Mouse (Mus musculus) heart, embryonic 11.5 days (tissue): ENCODE data around the gene Otulin. TPM values are rescaled to one million over a fixed set of nuclear protein-coding genes. Genes with fewer than 3 reads are reported as not detected.

Experiments
- ATAC-seq: fragments of 200-750 bp; cut with Nextera tagmentation; replicated peaks from 2 replicates; pipeline ENCODE4 v1.8.0; 2017; ENCODE audit warnings: moderate library complexity; ENCODE audit not compliant: insufficient number of reproducible peaks, low FRiP score, low TSS enrichment
- H3K27ac ChIP-seq: fragments of 300-500 bp; sonication (generic); 2 replicates; pipeline ENCODE4 v1.5.1; 2014; ENCODE audit warnings: mild to moderate bottlenecking, low read depth, low read length
- H3K27me3 ChIP-seq: fragments of 300-500 bp; sonication (generic); 2 replicates; pipeline ENCODE4 v1.6.1; 2014; ENCODE audit warnings: mild to moderate bottlenecking, low read length, mixed read lengths; ENCODE audit not compliant: control insufficient read depth, insufficient read depth
- H3K36me3 ChIP-seq: fragments of 300-500 bp; sonication (generic); 2 replicates; pipeline ENCODE4 v1.6.1; 2014; ENCODE audit warnings: mild to moderate bottlenecking, low read length, moderate library complexity, mixed read lengths; ENCODE audit not compliant: control insufficient read depth, insufficient read depth
- H3K4me1 ChIP-seq: fragments of 300-500 bp; sonication (generic); 2 replicates; pipeline ENCODE4 v1.6.1; 2014; ENCODE audit warnings: low read length; ENCODE audit not compliant: control insufficient read depth, insufficient read depth
- H3K4me2 ChIP-seq: fragments of 300-500 bp; sonication (generic); 2 replicates; pipeline ENCODE4 v1.6.1; 2014; ENCODE audit warnings: mild to moderate bottlenecking, moderate library complexity
- H3K4me3 ChIP-seq: fragments of 300-500 bp; sonication (generic); 2 replicates; pipeline ENCODE4 v1.5.1; 2014; ENCODE audit warnings: low read depth, low read length
- H3K9ac ChIP-seq: fragments of 300-500 bp; sonication (generic); 2 replicates; pipeline ENCODE4 v1.6.1; 2014; ENCODE audit warnings: mild to moderate bottlenecking, low read depth, low read length, moderate library complexity
- H3K9me3 ChIP-seq: fragments of 300-500 bp; sonication (generic); replicated peaks from 2 replicates; pipeline ENCODE4 v1.6.1; 2016; ENCODE audit warnings: low read length; ENCODE audit not compliant: control insufficient read depth
- whole genome bisulfite sequencing: fragments of 180-500 bp; shearing (Covaris S2); extraction: QIAGEN DNeasy Blood & Tissue Kit; methylation state at CpG from one replicate; pipeline ENCODE4 v1.1.7; 2014; ENCODE audit not compliant: insufficient replicate concordance; 5-methylcytosine and 5-hydroxymethylcytosine counted together
- polyA plus RNA-seq: library from polyadenylated mRNA; unstranded; fragments of >200 nt; fragmentation: Nextera tagmentation; extraction: Ambion mirVana; gene quantifications from 2 replicates; pipeline ENCODE4 v1.2.1, GENCODE M21; 2014

Gene Otulin
- polyA plus RNA-seq, 1 experiment from 2014 or later: 26.7 TPM

GRCm38 (mm10) chr15:27577915-27578780, 52.3 kb downstream of the Otulin start:
- 80% methylated on average over 16 of the region's 16 CpGs for WGBS
- Histone ChIP-seq H3K9me3 (no peaks in the 10 kb centered on the region), H3K27ac (no peak overlapping the region), H3K36me3 (no peaks in the 10 kb centered on the region), H3K4me3 (no peak overlapping the region), H3K4me2 (no peak overlapping the region), H3K9ac (no peak overlapping the region), H3K27me3 (no peaks in the 10 kb centered on the region), H3K4me1 (peaks cover 5% of the 10 kb centered on the region; the same call in 1 of the 2 replicates)
- ATAC-seq: no peak

GRCm38 (mm10) chr15:27576886-27577285, 53.6 kb downstream of the Otulin start:
- Histone ChIP-seq H3K27ac (no peak overlapping the region), H3K27me3 (no peaks in the 10 kb centered on the region), H3K36me3 (no peaks in the 10 kb centered on the region), H3K4me1 (peaks cover 5% of the 10 kb centered on the region; the same call in 1 of the 2 replicates), H3K9me3 (no peaks in the 10 kb centered on the region), H3K4me3 (no peak overlapping the region), H3K4me2 (no peak overlapping the region), H3K9ac (no peak overlapping the region)
- WGBS: 77% methylated on average over 1 of the region's 1 CpGs
- no peak for ATAC-seq

- no peak overlapping the region for H3K4me2 ChIP-seq
- H3K9me3 ChIP-seq: no peaks in the 10 kb centered on the region
- H3K4me1 ChIP-seq: peaks cover 5% of the 10 kb centered on the region; the same call in 1 of the 2 replicates
- no peak overlapping the region for H3K4me3 ChIP-seq
- no peak for ATAC-seq
- H3K27me3 ChIP-seq: no peaks in the 10 kb centered on the region
- H3K27ac ChIP-seq: no peak overlapping the region
- H3K36me3 ChIP-seq: no peaks in the 10 kb centered on the region
- H3K9ac ChIP-seq: no peak overlapping the region
- 45% methylated on average over 3 of the region's 3 CpGs for WGBS
These were observed 54.6 kb downstream of the Otulin start for GRCm38 (mm10) chr15:27575932-27576331.

GRCm38 (mm10) chr15:27574992-27575781, 55.3 kb downstream of the Otulin start:
- no peak overlapping the region for H3K27ac ChIP-seq
- 82% methylated on average over 8 of the region's 8 CpGs for WGBS

GRCm38 (mm10) chr15:27571179-27571578, 59.3 kb downstream of the Otulin start:
- no peaks in the 10 kb centered on the region for H3K27me3 ChIP-seq
- no peak overlapping the region for H3K9ac ChIP-seq
- H3K4me3 ChIP-seq: no peak overlapping the region
- H3K4me2 ChIP-seq: no peak overlapping the region
- no peaks in the 10 kb centered on the region for H3K9me3 ChIP-seq
- 73% methylated on average over 8 of the region's 8 CpGs for WGBS
- no peaks in the 10 kb centered on the region for H3K36me3 ChIP-seq
- ATAC-seq: no peak
- H3K27ac ChIP-seq: no peak overlapping the region
- peaks cover 3% of the 10 kb centered on the region; the same call in 1 of the 2 replicates for H3K4me1 ChIP-seq

More at GRCm38 (mm10) chr15:27574992-27575781, 55.3 kb downstream of the Otulin start:
- no peaks in the 10 kb centered on the region for H3K36me3 ChIP-seq
- H3K27me3 ChIP-seq: no peaks in the 10 kb centered on the region
- no peak overlapping the region for H3K9ac ChIP-seq
- ATAC-seq: no peak
- H3K4me1 ChIP-seq: peaks cover 5% of the 10 kb centered on the region; the same call in 1 of the 2 replicates
- H3K4me3 ChIP-seq: no peak overlapping the region
- H3K4me2 ChIP-seq: no peak overlapping the region
- no peaks in the 10 kb centered on the region for H3K9me3 ChIP-seq

GRCm38 (mm10) chr15:27570385-27570784, 60.1 kb downstream of the Otulin start:
- Histone ChIP-seq H3K36me3 (no peaks in the 10 kb centered on the region), H3K9ac (no peak overlapping the region), H3K4me3 (no peak overlapping the region), H3K27ac (no peak overlapping the region), H3K4me2 (no peak overlapping the region), H3K27me3 (no peaks in the 10 kb centered on the region), H3K4me1 (no peaks in the 10 kb centered on the region), H3K9me3 (no peaks in the 10 kb centered on the region)
- no peak for ATAC-seq
- 85% methylated on average over 4 of the region's 4 CpGs for WGBS

- Histone ChIP-seq H3K9me3 (no peaks in the 10 kb centered on the region), H3K9ac (no peak overlapping the region), H3K36me3 (no peaks in the 10 kb centered on the region), H3K27me3 (no peaks in the 10 kb centered on the region), H3K4me1 (no peaks in the 10 kb centered on the region), H3K27ac (no peak overlapping the region), H3K4me2 (no peak overlapping the region), H3K4me3 (no peak overlapping the region)
- no peak for ATAC-seq
- 74% methylated on average over 2 of the region's 2 CpGs for WGBS
These were observed 60.6 kb downstream of the Otulin start for GRCm38 (mm10) chr15:27569924-27570323.

GRCm38 (mm10) chr15:27568371-27568770, 62.1 kb downstream of the Otulin start:
- no peak for ATAC-seq
- no peaks in the 10 kb centered on the region for H3K9me3 ChIP-seq
- H3K36me3 ChIP-seq: no peaks in the 10 kb centered on the region
- no peak overlapping the region for H3K9ac ChIP-seq
- 88% methylated on average over 6 of the region's 6 CpGs for WGBS
- no peaks in the 10 kb centered on the region for H3K27me3 ChIP-seq
- H3K4me3 ChIP-seq: no peak overlapping the region
- no peaks in the 10 kb centered on the region for H3K4me1 ChIP-seq
- H3K4me2 ChIP-seq: no peak overlapping the region
- H3K27ac ChIP-seq: no peak overlapping the region
